Mouse (Mus musculus): ENCODE data around the gene Npas1.

GRCm38 (mm10) chr7:16465568-16465967 lies 12.0 kb downstream of the Npas1 start:
- TF ChIP-seq POLR2A (IDR thresholded peaks at IDR 0.05; ENCODE audit: borderline replicate concordance, extremely low read depth, insufficient read depth, insufficient read length, poor library complexity, severe bottlenecking) (no peak), CTCF (IDR thresholded peaks at IDR 0.05; ENCODE audit: borderline replicate concordance, extremely low read depth, insufficient read depth, insufficient read length) (no peak)

All from brain, embryonic 14.5 days (tissue).